Mouse (Mus musculus) thymus, postnatal 25 days (tissue): ENCODE data around the gene Trpm5.

ENCODE experiments used
- DNase-seq: peaks from one replicate; pipeline ENCODE4 v3.0.0; 2022

Gene Trpm5

DNA sequence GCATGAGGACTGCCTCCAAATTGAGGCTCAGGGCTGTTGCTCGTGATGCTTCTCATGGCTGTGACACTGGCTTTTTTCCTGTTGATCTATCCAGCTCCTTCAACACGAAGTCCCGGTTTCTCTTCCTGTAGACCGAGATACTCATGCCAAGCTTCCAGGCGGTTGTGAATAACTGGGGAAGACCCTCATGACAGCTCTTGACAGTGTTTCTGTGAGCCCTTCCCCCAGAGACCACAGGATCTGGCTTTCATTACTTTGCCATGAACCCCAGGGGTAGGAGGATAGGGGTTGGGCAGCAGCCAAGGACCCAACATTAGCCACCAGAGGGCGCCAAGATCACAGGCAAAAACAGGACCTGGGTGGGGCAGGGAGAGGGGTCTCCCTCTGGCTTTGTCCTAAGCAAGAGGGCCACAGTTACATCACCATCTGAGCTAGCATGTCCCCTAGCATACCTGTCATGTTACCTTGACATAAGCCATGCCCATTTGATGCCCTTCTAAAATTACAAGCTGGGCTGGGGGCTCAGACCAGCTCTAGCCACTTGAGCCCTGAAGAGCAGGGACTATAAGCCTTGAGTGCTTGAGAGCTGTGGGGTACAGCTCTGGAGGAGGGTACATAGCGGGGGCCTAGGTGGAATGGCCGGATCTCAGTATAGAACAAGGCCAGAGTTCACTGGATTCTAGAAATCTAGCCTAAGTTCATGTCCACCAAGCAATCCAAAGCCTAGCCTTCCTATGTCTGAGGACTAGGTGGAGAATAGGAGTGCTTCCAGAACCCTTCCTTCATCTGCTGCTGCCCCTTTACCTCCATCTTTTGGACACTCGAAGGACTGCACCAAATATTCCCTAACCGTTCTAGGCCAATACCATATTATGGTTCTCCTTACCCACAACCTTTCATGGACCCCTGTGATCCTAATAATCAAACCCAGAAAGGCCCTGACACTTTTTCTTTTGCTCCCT, at the start of gene Trpm5:
TSS of gene Trpm5 (minus strand) at position 51 of the 962 bp plus-strand sequence.
- peak; percentile 61 for DNase-seq

DNA sequence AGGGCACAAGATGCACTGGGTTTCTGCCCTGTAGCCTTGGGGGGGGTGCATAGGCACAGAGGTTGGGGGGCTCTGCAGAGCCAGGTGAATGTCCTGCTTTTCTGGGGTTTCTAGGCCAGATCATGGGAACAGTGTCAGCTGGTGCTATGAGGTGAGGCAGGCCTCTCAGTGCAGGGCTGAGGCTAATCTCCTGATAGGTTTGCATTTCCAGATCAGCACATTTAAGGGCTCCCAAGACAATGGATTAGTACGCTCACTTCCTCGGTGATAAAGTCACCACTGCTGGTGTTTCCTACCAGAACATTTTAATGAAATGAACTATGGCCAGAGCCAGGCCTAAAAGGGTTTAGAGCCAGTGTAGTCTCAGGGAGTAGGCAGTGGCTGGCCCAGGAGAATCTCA, 48.2 kb upstream of the Trpm5 start:
- no peak for DNase-seq

DNA sequence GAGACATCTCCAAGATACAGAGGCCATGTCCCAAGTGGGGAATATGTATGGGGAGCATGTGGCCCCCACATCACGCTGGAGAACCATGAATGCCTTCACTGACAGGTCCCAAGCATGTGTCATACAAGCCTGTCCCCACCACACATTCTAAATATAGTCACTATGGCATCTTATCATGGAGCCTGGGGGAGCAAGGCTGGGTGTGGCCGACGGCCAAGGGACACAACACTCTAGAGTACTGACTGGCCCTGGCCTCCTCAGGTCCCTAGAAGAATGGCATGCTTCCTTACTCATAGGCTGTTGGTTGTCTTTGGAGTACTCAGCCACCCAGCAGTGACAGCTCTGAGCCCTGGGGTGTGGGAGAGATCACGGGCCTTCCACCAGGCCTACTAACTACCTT, 45.5 kb upstream of the Trpm5 start:
- no peak for DNase-seq

GRCm38 (mm10) chr7:143138789-143139188, 44.3 kb upstream of the Trpm5 start:
- DNase-seq = peak; percentile 56

- DNase-seq = no peak
Measured at GRCm38 (mm10) chr7:143136561-143136960, 42.1 kb upstream of the Trpm5 start.

- DNase-seq = no peak
Measured at GRCm38 (mm10) chr7:143136125-143136524, 41.7 kb upstream of the Trpm5 start.

DNA sequence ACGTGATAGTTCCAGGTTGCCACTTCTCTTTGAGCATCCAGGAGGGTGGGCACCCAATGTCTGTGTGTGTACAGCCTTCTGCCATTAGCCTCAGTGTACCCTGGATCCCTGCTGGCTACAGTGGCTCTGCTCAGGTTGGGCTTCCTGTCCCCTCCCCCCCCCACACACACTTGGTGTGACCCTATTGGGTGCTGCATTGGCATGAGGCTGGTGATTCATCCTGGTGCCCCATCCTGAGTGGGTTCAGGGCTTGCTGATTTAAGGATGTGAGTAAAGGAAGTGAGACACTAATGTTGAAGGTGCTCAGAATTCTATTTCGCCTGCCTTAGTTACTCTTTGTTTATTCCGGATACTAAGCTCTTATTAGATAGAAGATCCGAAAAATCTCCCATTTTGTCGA, 38.4 kb upstream of the Trpm5 start:
- DNase-seq = no peak

- DNase-seq = no peak
Measured at GRCm38 (mm10) chr7:143124902-143125301, 30.5 kb upstream of the Trpm5 start.

- no peak for DNase-seq
Measured at GRCm38 (mm10) chr7:143123876-143124669, 29.6 kb upstream of the Trpm5 start.

DNA sequence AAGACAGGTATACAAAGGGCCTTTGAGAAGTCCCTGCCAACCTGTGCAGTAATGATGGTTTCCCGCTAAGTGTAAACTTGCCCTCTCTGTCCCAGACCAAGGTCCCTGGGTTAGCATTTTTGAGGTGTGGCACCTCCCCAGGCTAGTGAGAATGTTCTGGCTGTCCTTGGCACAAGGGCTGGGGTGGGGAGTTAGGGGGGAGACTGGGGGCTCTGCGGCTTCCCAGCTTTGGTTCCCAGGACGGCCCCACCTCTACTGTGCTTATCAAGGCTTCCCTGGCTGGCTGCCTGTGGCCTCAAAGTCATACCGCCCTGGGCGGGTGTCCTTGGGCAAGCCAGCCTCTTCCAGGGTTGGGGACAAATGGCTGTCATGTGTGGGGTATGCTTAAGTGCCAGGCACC, 27.7 kb upstream of the Trpm5 start:
- no peak for DNase-seq

DNA sequence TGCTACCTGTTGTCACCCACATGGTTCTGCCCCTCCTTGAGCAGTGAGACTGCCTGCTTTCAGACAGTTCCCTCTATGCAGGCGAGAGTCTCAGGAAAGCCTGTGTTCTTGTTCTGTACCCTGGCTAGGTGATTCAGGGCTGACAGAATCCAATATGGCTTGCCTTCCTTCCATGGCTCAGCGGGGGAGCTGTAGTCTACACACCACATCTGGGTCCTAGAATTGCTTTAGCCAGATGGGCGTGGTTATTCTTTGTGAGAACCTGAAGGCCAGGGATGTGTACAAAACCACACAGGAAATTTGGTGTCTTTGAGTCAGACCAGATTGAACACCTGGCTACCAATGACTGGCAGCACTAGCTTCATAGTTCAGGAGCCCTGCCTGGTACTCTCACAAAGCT, 25.4 kb upstream of the Trpm5 start:
- no peak for DNase-seq

GRCm38 (mm10) chr7:143119407-143119806, 25.0 kb upstream of the Trpm5 start:
- no peak for DNase-seq

DNA sequence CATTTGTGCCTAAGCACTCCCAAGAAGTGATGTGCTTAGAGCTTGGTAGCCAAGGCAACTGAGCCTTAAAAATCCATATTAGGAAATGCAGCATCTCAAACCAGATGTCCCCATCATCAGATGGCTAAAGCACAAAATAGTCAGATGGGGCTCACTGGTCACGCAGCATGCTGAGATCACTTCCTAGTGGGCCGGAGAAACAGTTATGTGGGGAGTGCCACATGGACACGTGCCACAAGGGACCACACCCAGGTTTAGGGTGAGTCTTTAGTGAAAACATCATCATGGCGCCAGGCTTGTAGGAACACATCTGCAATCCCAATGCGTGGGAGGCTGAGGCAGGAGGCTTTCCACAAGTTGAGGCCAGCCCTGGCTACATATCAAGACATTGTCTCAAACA, 22.1 kb upstream of the Trpm5 start:
- DNase-seq = no peak

DNA sequence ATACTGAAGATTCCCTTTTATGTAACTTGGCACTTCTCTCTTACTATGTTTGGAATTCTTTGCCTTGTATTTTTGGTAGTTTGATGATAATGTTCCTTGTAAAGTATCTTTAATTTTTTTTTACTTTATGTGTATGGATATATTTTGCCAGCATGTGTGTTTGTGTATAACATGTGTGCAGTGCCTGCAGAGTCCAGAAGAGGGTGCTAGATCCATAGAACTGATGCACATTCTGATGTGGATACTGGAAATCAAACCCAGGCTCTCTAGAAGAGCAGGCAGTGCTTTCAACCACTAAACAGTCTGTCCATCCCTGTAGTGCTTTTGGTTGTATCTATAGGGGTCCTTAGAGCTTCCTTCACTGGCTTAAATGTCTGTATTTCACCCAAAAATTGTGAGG, 20.3 kb upstream of the Trpm5 start:
- no peak for DNase-seq

DNA sequence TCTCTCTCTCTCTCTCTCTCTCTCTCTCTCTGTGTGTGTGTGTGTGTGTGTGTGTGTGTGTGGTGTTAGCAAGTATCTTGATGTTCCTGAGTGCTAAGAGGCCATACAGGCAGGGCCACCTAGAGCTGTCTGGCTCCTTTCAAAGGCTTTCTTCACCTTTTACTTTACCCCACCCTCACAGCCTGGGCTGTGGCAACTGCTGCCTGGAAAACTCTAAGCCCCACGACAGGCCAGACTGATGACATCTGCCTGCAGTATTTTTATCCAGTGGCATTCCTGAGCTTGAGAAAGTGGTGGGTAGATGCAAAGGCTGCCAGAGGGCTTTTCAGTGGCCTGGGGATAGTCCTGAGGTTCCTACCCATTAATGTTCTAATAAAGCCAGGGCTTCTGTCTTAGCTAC, 18.0 kb upstream of the Trpm5 start:
- DNase-seq = no peak

- no peak for DNase-seq
Measured at GRCm38 (mm10) chr7:143111719-143112118, 17.3 kb upstream of the Trpm5 start.

DNA sequence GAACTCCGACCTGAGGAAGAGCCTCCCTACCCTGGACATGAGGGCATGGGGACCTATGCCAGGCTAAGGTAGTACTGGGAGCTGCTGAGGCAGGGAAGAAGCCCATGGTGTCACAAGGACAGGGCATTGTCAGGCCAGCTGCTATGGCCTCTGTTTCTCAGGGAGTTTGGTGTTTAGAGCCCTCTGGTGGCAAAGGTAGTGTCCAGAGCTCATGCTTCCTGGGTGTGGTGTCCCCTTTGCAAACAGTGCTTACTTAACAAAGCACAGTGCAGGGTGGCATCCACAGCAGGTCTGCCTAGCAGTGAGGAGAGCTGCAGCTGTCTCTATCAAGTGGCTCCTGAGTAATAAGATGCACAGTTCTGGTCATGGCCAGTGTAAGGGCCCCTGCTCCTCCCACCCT, 16.4 kb upstream of the Trpm5 start:
- no peak for DNase-seq

GRCm38 (mm10) chr7:143109696-143110095, 15.3 kb upstream of the Trpm5 start:
- DNase-seq = no peak

- no peak for DNase-seq
Measured at GRCm38 (mm10) chr7:143108996-143109660, 14.7 kb upstream of the Trpm5 start.

DNA sequence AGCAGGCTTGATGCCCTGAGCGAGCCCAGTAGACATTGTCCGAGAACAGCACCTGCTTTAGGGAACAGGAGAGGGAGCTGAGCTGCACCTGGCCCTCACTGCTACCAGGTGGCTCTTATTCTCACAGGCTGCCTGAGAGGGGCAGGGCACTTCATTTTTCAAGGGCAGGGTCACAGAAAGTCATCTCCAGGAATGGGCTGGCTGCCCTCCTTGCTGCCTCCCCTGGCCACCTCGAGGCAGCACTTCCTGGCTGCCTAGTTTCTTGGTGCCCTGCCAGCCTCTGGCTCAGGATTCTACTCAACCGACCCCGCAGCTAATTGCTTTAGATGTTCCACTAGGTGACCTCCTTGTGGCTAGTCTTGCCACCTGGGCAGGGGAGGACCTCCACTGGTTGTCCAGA, 13.8 kb upstream of the Trpm5 start:
- no peak for DNase-seq

DNA sequence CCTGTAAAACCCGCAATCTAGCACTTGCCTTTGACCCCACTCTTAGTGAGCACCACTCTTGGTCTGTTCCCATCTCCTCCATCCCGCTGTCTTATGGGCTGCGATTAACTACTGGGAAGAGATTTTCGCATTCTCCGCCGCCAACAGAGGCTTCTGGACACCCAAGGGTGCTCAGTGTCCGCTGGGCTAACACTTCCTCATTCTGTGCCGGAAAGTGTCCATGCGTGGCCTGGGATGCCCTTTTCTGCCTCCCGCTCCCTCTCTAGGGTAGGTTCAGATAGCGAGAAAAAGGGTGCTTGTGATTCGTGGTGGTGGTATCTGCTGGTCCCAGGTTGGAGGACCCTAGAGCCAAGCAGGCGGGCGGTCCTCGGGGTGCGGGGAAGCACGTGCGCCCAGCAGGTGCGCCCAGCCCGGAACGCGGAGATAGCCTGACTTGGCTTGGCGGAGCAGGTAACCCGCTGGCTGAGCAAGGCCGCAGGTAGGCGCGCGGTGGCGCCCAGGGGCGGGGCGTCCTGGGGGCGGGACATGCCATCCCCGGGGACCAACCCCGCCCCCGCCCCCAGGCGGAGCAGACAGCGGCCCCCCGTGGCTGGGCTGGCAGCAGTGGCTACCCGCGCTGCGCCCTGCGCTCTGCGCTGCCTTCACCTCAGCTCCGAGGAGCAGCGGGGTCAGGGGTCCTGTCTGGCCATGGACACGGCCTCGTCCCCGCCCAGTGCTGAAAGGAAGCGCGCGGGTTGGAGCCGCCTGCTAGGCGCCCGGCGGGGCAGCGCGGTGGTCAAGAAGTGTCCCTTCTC, 12.4 kb upstream of the Trpm5 start:
- DNase-seq = peak; percentile 52

- DNase-seq = no peak
Measured at GRCm38 (mm10) chr7:143106062-143106461, 11.6 kb upstream of the Trpm5 start, which contains the start of gene Kcnq1. Gene Kcnq1 (plus strand): TSS chr7:143106362.
